Mouse (Mus musculus) kidney, embryonic 16.5 days (tissue): ENCODE data around the gene Usp38. TPM values are rescaled to one million over a fixed set of nuclear protein-coding genes. Genes with fewer than 3 reads are reported as not detected.

Experiments
- ATAC-seq: fragments of 200-750 bp; cut with Nextera tagmentation; 2 replicates; pipeline ENCODE4 v1.8.0; 2017; ENCODE audit warnings: moderate TSS enrichment; ENCODE audit not compliant: low FRiP score, low TSS enrichment
- H3K27ac ChIP-seq: fragments of 300-500 bp; sonication (generic); 2 replicates; pipeline ENCODE4 v1.5.1; 2014; ENCODE audit warnings: low read length
- H3K27me3 ChIP-seq: fragments of 300-500 bp; sonication (generic); 2 replicates; pipeline ENCODE4 v1.6.1; 2014; ENCODE audit warnings: low read length, control low read depth, mixed read lengths; ENCODE audit not compliant: insufficient read depth
- H3K36me3 ChIP-seq: fragments of 300-500 bp; sonication (generic); 2 replicates; pipeline ENCODE4 v1.6.1; 2014; ENCODE audit warnings: low read length, control low read depth, mixed read lengths; ENCODE audit not compliant: insufficient read depth
- H3K4me1 ChIP-seq: fragments of 300-500 bp; sonication (generic); 2 replicates; pipeline ENCODE4 v1.6.1; 2014; ENCODE audit warnings: low read length, control low read depth, mixed read lengths; ENCODE audit not compliant: insufficient read depth
- H3K4me2 ChIP-seq: fragments of 300-500 bp; sonication (generic); replicated peaks from 2 replicates; pipeline ENCODE4 v1.6.1; 2014; ENCODE audit warnings: low read depth, low read length
- H3K4me3 ChIP-seq: fragments of 300-500 bp; sonication (generic); 2 replicates; pipeline ENCODE4 v1.5.1; 2014; ENCODE audit warnings: mild to moderate bottlenecking, low read length
- H3K9ac ChIP-seq: fragments of 300-500 bp; sonication (generic); replicated peaks from 2 replicates; pipeline ENCODE4 v1.6.1; 2014; ENCODE audit warnings: low read length
- H3K9me3 ChIP-seq: fragments of 300-500 bp; sonication (generic); 2 replicates; pipeline ENCODE4 v1.6.1; 2016; ENCODE audit warnings: low read length, control low read depth
- WGBS: fragments of 180-500 bp; shearing (Covaris S2); extraction: QIAGEN DNeasy Blood & Tissue Kit; methylation state at CpG from one replicate; pipeline ENCODE4 v1.1.7; 2014; 5-methylcytosine and 5-hydroxymethylcytosine counted together
- polyA plus RNA-seq: library from polyadenylated mRNA; unstranded; fragments of >200 nt; fragmentation: Nextera tagmentation; extraction: Ambion mirVana; gene quantifications from 2 replicates; pipeline ENCODE4 v1.2.1, GENCODE M21; 2015

Usp38 gene
- polyA plus RNA-seq, 1 experiment from 2014 or later = 19.5 TPM

DNA sequence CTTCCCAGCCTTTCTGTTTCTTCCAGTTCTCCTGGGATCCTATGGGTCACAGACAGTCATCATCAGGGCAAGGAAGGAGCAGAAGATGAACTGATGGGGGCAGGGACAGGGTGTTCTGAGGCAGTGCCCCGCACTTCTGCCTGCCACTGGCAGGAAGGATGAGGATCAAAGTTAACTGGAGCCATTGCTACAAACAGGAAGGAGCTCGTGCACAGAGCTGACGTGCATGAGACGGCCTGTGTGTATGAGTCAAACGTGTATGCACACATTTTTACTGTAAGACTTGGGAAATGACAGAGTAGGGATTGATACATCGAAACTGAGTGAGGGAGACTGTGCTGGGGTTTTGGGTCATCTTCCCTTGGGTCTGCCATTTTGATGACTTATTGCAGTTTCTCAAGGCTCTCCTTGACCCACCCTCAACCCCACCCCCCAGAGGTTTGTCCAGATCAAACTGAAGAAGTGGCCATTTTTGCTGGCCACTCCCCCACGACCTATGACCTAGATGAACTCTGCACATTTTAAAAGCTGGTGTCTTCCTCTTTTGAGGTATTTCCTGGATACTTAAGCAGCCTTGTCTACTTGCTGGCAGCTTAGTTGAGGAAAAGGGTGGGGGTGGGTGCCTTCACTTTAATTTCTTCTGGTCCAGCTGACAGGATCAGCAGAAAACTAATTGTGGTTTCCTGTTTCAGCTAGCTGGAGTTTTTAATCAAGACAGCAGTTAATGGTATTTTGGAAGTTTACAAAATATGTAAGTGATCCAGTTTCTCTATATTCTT, 66.1 kb downstream of the Usp38 start:
- ATAC-seq = no peak; the same call in 1 of the 2 replicates
- Histone ChIP-seq H3K4me1 (peaks cover 15% of the 10 kb centered on the region), H3K4me3 (no peak overlapping the region), H3K27me3 (no peaks in the 10 kb centered on the region), H3K4me2 (no peak overlapping the region), H3K36me3 (no peaks in the 10 kb centered on the region), H3K9ac (no peak overlapping the region), H3K27ac (peak overlapping the region; percentile 46), H3K9me3 (no peaks in the 10 kb centered on the region)
- 60% methylated on average over 7 of the region's 7 CpGs for WGBS

DNA sequence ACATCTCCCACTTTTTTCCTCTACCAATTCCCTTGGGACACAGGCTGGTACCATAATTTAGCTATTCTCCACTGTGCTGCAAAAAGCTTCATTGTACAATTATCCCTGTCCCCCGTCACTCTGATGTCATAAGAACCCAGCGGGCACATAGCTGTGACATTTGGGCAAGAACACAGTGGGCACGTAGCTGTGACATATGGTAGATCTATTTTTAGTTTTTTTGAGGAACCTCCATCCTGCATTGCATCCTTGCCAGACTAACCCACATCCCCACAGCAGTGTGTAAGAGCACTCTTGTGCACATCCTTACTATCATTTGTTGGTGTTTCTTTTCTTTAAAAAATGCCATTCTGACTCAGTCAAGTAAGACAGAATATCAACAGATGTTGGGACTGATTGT, 71.0 kb downstream of the Usp38 start:
- WGBS = 86% methylated on average over 3 of the region's 3 CpGs
- H3K27ac ChIP-seq = no peak overlapping the region
- H3K36me3 ChIP-seq = no peaks in the 10 kb centered on the region
- H3K9ac ChIP-seq = no peak overlapping the region
- no peak overlapping the region for H3K4me3 ChIP-seq
- H3K27me3 ChIP-seq = no peaks in the 10 kb centered on the region
- no peak for ATAC-seq
- H3K4me2 ChIP-seq = no peak overlapping the region
- peaks cover 7% of the 10 kb centered on the region for H3K4me1 ChIP-seq
- peaks cover 4% of the 10 kb centered on the region; the same call in 1 of the 2 replicates for H3K9me3 ChIP-seq

DNA sequence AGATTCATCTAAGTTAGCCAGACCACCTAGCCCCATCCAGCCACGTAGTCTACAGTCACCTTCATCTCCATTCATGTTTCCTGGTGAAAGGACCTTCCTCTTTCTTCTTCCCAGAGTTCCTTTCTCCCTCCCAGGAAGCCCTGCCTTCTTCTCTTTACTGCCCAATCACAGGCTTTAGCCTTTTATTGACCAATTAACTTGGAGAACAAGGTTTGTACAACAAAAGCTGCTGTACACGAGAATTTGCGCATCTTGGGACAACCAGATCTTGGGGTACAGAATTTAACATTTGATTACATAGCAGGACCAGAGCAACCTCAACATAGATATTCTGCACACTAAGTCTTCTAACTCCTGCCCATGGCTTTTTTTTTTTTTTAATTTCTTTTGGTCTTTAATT, 73.1 kb downstream of the Usp38 start:
- H3K4me3 ChIP-seq = no peak overlapping the region
- no peaks in the 10 kb centered on the region for H3K27me3 ChIP-seq
- no peak for ATAC-seq
- H3K9ac ChIP-seq = no peak overlapping the region
- H3K27ac ChIP-seq = no peak overlapping the region
- H3K4me1 ChIP-seq = 0 out of 2 replicates have a peak, but pooled peaks cover 3% of the 10 kb centered on the region
- H3K36me3 ChIP-seq = no peaks in the 10 kb centered on the region
- 94% methylated on average over 3 of the region's 3 CpGs for WGBS
- H3K9me3 ChIP-seq = peaks cover 4% of the 10 kb centered on the region; the same call in 1 of the 2 replicates
- H3K4me2 ChIP-seq = no peak overlapping the region

GRCm38 (mm10) chr8:80937814-80938650, 76.7 kb downstream of the Usp38 start:
- H3K36me3 ChIP-seq = no peaks in the 10 kb centered on the region
- H3K27me3 ChIP-seq = no peaks in the 10 kb centered on the region
- peak overlapping the region; percentile 17; the same call in 1 of the 2 replicates for H3K27ac ChIP-seq
- ATAC-seq = no peak
- no peak overlapping the region for H3K4me3 ChIP-seq
- no peak overlapping the region for H3K4me2 ChIP-seq
- H3K9ac ChIP-seq = no peak overlapping the region
- WGBS = 57% methylated on average over 15 of the region's 15 CpGs
- H3K4me1 ChIP-seq = 0 out of 2 replicates have a peak, but pooled peaks cover 6% of the 10 kb centered on the region
- H3K9me3 ChIP-seq = peaks cover 4% of the 10 kb centered on the region; the same call in 1 of the 2 replicates

Other genes starting within 250 kb of the Usp38 start
- 14.7 and 15.6 TPM in 2 replicates for gene Gab1, start 134.4 kb downstream of the Usp38 start, polyA plus RNA-seq